In genomic region chr8:122556030-122557009, GRCm38 (mm10) we compare ENCODE assay signal across 8 mouse cellular contexts. TPM values are rescaled to one million over a fixed set of nuclear protein-coding genes. Genes with fewer than 3 reads are reported as not detected.
A peak's percentile ranks its signal among the peaks of the same experiment; 100 is the strongest.
DNase-seq lines count a peak whose midpoint lies in the region; ATAC-seq and TF ChIP-seq lines count a peak whose summit lies in the region.

No protein-coding gene starts in this region.

- TF ChIP-seq CTCF in forebrain, postnatal 0 days (IDR thresholded peaks at IDR 0.05; ENCODE audit: low read depth) = no peak
- TF ChIP-seq CTCF in heart, adult 2 months (IDR thresholded peaks at IDR 0.05) = peak; percentile 39

- H3K36me3 ChIP-seq in forebrain, postnatal 0 days (ENCODE audit: insufficient read depth) = no peaks in the 10 kb centered on the region
- no peaks in the 10 kb centered on the region for H3K36me3 ChIP-seq in forebrain, embryonic 15.5 days
- H3K36me3 ChIP-seq in heart, adult 2 months (ENCODE audit: control insufficient read depth, insufficient read depth, low read length) = no peaks in the 10 kb centered on the region
- H3K36me3 ChIP-seq in kidney, embryonic 15.5 days = no peaks in the 10 kb centered on the region

- ATAC-seq in forebrain, postnatal 0 days = peak; percentile 60
- no peak for ATAC-seq in forebrain, embryonic 15.5 days (replicated peaks)
- ATAC-seq in kidney, embryonic 15.5 days (replicated peaks; ENCODE audit: low FRiP score) = peak; percentile 31; the same call in 1 of the 2 replicates

- H3K4me2 ChIP-seq in forebrain, postnatal 0 days (ENCODE audit: low read depth) = no peak overlapping the region
- no peak overlapping the region for H3K4me2 ChIP-seq in forebrain, embryonic 15.5 days (replicated peaks)
- peak overlapping the region; percentile 23; the same call in 1 of the 2 replicates for H3K4me2 ChIP-seq in kidney, embryonic 15.5 days

- H3K9ac ChIP-seq in forebrain, postnatal 0 days = no peak overlapping the region
- no peak overlapping the region for H3K9ac ChIP-seq in forebrain, embryonic 15.5 days (replicated peaks)
- H3K9ac ChIP-seq in heart, adult 2 months (ENCODE audit: low read depth, low read length) = peak overlapping the region; percentile 61
- H3K9ac ChIP-seq in kidney, embryonic 15.5 days = no peak overlapping the region

- DNase-seq in forebrain, postnatal 0 days = no peak
- DNase-seq in adrenal gland, postnatal 10 days = peak; percentile 77
- DNase-seq in heart, adult 2 months = peak; percentile 72 to 83
- peak; percentile 87 for DNase-seq in lung, postnatal 25 days (ENCODE audit: low spot score)
- peak; percentile 89 for DNase-seq in thymus, postnatal 0 days (ENCODE audit: low spot score)
- DNase-seq in frontal cortex, postnatal 36 days (ENCODE audit: low spot score in 2 of 2) = no peak

- intact Hi-C loops in heart, adult 2 months (cut with DNase I) = no loop called here

- H3K27ac ChIP-seq in forebrain, postnatal 0 days (ENCODE audit: low read depth, low read length) = no peak overlapping the region
- H3K27ac ChIP-seq in forebrain, embryonic 15.5 days (replicated peaks) = no peak overlapping the region
- H3K27ac ChIP-seq in heart, adult 2 months = peak overlapping the region; percentile 80
- H3K27ac ChIP-seq in kidney, embryonic 15.5 days = peak overlapping the region; percentile 82

- H3K27me3 ChIP-seq in forebrain, postnatal 0 days (ENCODE audit: insufficient read depth, low read length) = peaks cover 8% of the 10 kb centered on the region
- H3K27me3 ChIP-seq in forebrain, embryonic 15.5 days = peaks cover 5% of the 10 kb centered on the region
- no peaks in the 10 kb centered on the region for H3K27me3 ChIP-seq in heart, adult 2 months (ENCODE audit: control insufficient read depth, insufficient read depth, low read length)
- H3K27me3 ChIP-seq in kidney, embryonic 15.5 days = no peaks in the 10 kb centered on the region

- peak; percentile 72 for TF ChIP-seq POLR2A in heart, adult 2 months (IDR thresholded peaks at IDR 0.05; ENCODE audit: insufficient read depth, low read depth, low read length)

- whole genome bisulfite sequencing in forebrain, postnatal 0 days = 69% methylated on average over 12 of the region's 12 CpGs
- WGBS in forebrain, embryonic 15.5 days = 67% methylated on average over 12 of the region's 12 CpGs
- 50% methylated on average over 12 of the region's 12 CpGs for WGBS in heart, adult 2 months
- 67% methylated on average over 12 of the region's 12 CpGs for WGBS in kidney, embryonic 15.5 days

- H3K4me3 ChIP-seq in forebrain, postnatal 0 days (ENCODE audit: low read depth, low read length) = no peak overlapping the region
- H3K4me3 ChIP-seq in forebrain, embryonic 15.5 days = no peak overlapping the region
- H3K4me3 ChIP-seq in heart, adult 2 months = no peak overlapping the region; the same call in 1 of the 2 replicates
- no peak overlapping the region for H3K4me3 ChIP-seq in kidney, embryonic 15.5 days (replicated peaks)

- H3K79me2 ChIP-seq in heart, adult 2 months (replicated peaks; ENCODE audit: control insufficient read depth, insufficient read depth, low read length) = no peaks in the 10 kb centered on the region

- no peak for TF ChIP-seq EP300 in heart, adult 2 months (IDR thresholded peaks at IDR 0.05; ENCODE audit: insufficient read depth, low read depth, low read length)

- no peaks in the 10 kb centered on the region for H3K9me3 ChIP-seq in forebrain, postnatal 0 days (ENCODE audit: low read length)
- H3K9me3 ChIP-seq in forebrain, embryonic 15.5 days = no peaks in the 10 kb centered on the region
- no peaks in the 10 kb centered on the region for H3K9me3 ChIP-seq in kidney, embryonic 15.5 days (replicated peaks)

- no peaks in the 10 kb centered on the region for H3K4me1 ChIP-seq in forebrain, postnatal 0 days (ENCODE audit: insufficient read depth)
- peaks cover 8% of the 10 kb centered on the region for H3K4me1 ChIP-seq in forebrain, embryonic 15.5 days
- peaks cover 9% of the 10 kb centered on the region for H3K4me1 ChIP-seq in heart, adult 2 months (ENCODE audit: control insufficient read depth, insufficient read depth, low read length)
- peaks cover 34% of the 10 kb centered on the region for H3K4me1 ChIP-seq in kidney, embryonic 15.5 days

RNA-seq across cellular contexts. Expression of gene Piezo1, which starts 5.2 kb away (rescaled TPM):
- total RNA-seq in forebrain, postnatal 0 days (2014; rRNA removed) = 11.6 and 15.1 TPM in 2 replicates
- polyA plus RNA-seq in forebrain, postnatal 0 days (2015; fragmentation: Nextera tagmentation; extraction: Ambion mirVana) = 1.2 and 1.4 TPM in 2 replicates
- 2.1 and 2.6 TPM in 2 replicates for polyA plus RNA-seq in forebrain, embryonic 15.5 days (2015; fragmentation: Nextera tagmentation; extraction: Ambion mirVana)
- total RNA-seq in adrenal gland, postnatal 10 days (2021) = 10 to 100 TPM; 31.5 to 41.5 TPM
- 10 to 100 TPM; 14.0 to 14.8 TPM for total RNA-seq in heart, adult 2 months (2021)
- 48.5 and 55.5 TPM in 2 replicates for polyA plus RNA-seq in heart, adult 2 months (2012; rRNA removed)
- polyA plus RNA-seq in kidney, embryonic 15.5 days (2015; fragmentation: Nextera tagmentation; extraction: Ambion mirVana) = 13.2 and 17.8 TPM in 2 replicates
- polyA plus RNA-seq in thymus, postnatal 0 days (2015; fragmentation: Nextera tagmentation; extraction: Ambion mirVana) = 5.2 and 6.9 TPM in 2 replicates

RNA-seq across cellular contexts. Expression of gene Cdt1, which starts 11.5 kb away (rescaled TPM):
- 11.5 and 14.9 TPM in 2 replicates for total RNA-seq in forebrain, postnatal 0 days (2014; rRNA removed)
- 6.1 and 6.5 TPM in 2 replicates for polyA plus RNA-seq in forebrain, postnatal 0 days (2015; fragmentation: Nextera tagmentation; extraction: Ambion mirVana)
- 14.6 and 16.3 TPM in 2 replicates for polyA plus RNA-seq in forebrain, embryonic 15.5 days (2015; fragmentation: Nextera tagmentation; extraction: Ambion mirVana)
- total RNA-seq in adrenal gland, postnatal 10 days (2021) = 10 to 100 TPM; 17.2 to 20.7 TPM
- total RNA-seq in heart, adult 2 months (2021) = 1 to 10 TPM; 2.0 to 2.7 TPM
- polyA plus RNA-seq in heart, adult 2 months (2012; rRNA removed) = 3.2 and 3.5 TPM in 2 replicates
- 40.8 and 50.4 TPM in 2 replicates for polyA plus RNA-seq in kidney, embryonic 15.5 days (2015; fragmentation: Nextera tagmentation; extraction: Ambion mirVana)
- polyA plus RNA-seq in thymus, postnatal 0 days (2015; fragmentation: Nextera tagmentation; extraction: Ambion mirVana) = 50.6 and 51.1 TPM in 2 replicates

RNA-seq across cellular contexts. Expression of gene Aprt, which starts 20.4 kb away (rescaled TPM):
- total RNA-seq in forebrain, postnatal 0 days (2014; rRNA removed) = 132 and 163 TPM in 2 replicates
- polyA plus RNA-seq in forebrain, postnatal 0 days (2015; fragmentation: Nextera tagmentation; extraction: Ambion mirVana) = 226 and 260 TPM in 2 replicates
- 187 TPM in 2 replicates for polyA plus RNA-seq in forebrain, embryonic 15.5 days (2015; fragmentation: Nextera tagmentation; extraction: Ambion mirVana)
- 10 to 100 TPM; 67.5 to 72.3 TPM for total RNA-seq in adrenal gland, postnatal 10 days (2021)
- 10 to 100 TPM; 36.6 to 38.5 TPM for total RNA-seq in heart, adult 2 months (2021)
- 42.1 and 45.1 TPM in 2 replicates for polyA plus RNA-seq in heart, adult 2 months (2012; rRNA removed)
- 333 and 353 TPM in 2 replicates for polyA plus RNA-seq in kidney, embryonic 15.5 days (2015; fragmentation: Nextera tagmentation; extraction: Ambion mirVana)
- 173 and 174 TPM in 2 replicates for polyA plus RNA-seq in thymus, postnatal 0 days (2015; fragmentation: Nextera tagmentation; extraction: Ambion mirVana)

RNA-seq across cellular contexts. Expression of gene Galns, which starts 54.9 kb away (rescaled TPM):
- total RNA-seq in forebrain, postnatal 0 days (2014; rRNA removed) = 8.8 and 12.8 TPM in 2 replicates
- polyA plus RNA-seq in forebrain, postnatal 0 days (2015; fragmentation: Nextera tagmentation; extraction: Ambion mirVana) = 6.0 and 8.4 TPM in 2 replicates
- polyA plus RNA-seq in forebrain, embryonic 15.5 days (2015; fragmentation: Nextera tagmentation; extraction: Ambion mirVana) = 4.4 and 4.5 TPM in 2 replicates
- 1 to 10 TPM; 8.0 to 8.3 TPM for total RNA-seq in adrenal gland, postnatal 10 days (2021)
- total RNA-seq in heart, adult 2 months (2021) = 1 to 10 TPM; 3.1 to 3.2 TPM
- 4.9 and 5.0 TPM in 2 replicates for polyA plus RNA-seq in heart, adult 2 months (2012; rRNA removed)
- polyA plus RNA-seq in kidney, embryonic 15.5 days (2015; fragmentation: Nextera tagmentation; extraction: Ambion mirVana) = 14.0 and 16.0 TPM in 2 replicates
- 10.5 and 11.7 TPM in 2 replicates for polyA plus RNA-seq in thymus, postnatal 0 days (2015; fragmentation: Nextera tagmentation; extraction: Ambion mirVana)

RNA-seq across cellular contexts. Expression of gene Trappc2l, which starts 55.1 kb away (rescaled TPM):
- 15.3 and 31.8 TPM in 2 replicates for total RNA-seq in forebrain, postnatal 0 days (2014; rRNA removed)
- polyA plus RNA-seq in forebrain, postnatal 0 days (2015; fragmentation: Nextera tagmentation; extraction: Ambion mirVana) = 137 and 157 TPM in 2 replicates
- polyA plus RNA-seq in forebrain, embryonic 15.5 days (2015; fragmentation: Nextera tagmentation; extraction: Ambion mirVana) = 80.4 and 87.9 TPM in 2 replicates
- 10 to 100 TPM; 48.9 to 56.5 TPM for total RNA-seq in adrenal gland, postnatal 10 days (2021)
- 10 to 100 TPM; 58.6 to 65.4 TPM for total RNA-seq in heart, adult 2 months (2021)
- 161 and 207 TPM in 2 replicates for polyA plus RNA-seq in heart, adult 2 months (2012; rRNA removed)
- 51.8 and 54.8 TPM in 2 replicates for polyA plus RNA-seq in kidney, embryonic 15.5 days (2015; fragmentation: Nextera tagmentation; extraction: Ambion mirVana)
- polyA plus RNA-seq in thymus, postnatal 0 days (2015; fragmentation: Nextera tagmentation; extraction: Ambion mirVana) = 52.9 and 56.9 TPM in 2 replicates

Comparison
In these comparisons a context has a peak if more than half of its experiments do, and no peak if none do; other contexts are left out.
1. DNase-seq: peak in adrenal gland, postnatal 10 days (single experiment), heart, adult 2 months (2 of 2), lung, postnatal 25 days (single experiment) and thymus, postnatal 0 days (single experiment); none in forebrain, postnatal 0 days (single experiment) and frontal cortex, postnatal 36 days (0 of 2).
2. H3K27ac ChIP-seq: peak in heart, adult 2 months (single experiment) and kidney, embryonic 15.5 days (single experiment); none in forebrain, postnatal 0 days (single experiment) and forebrain, embryonic 15.5 days (single experiment).